Mouse (Mus musculus) limb, embryonic 12.5 days (tissue): Measurements from ENCODE around the gene Ankrd28. TPM values are rescaled to one million over a fixed set of nuclear protein-coding genes. Genes with fewer than 3 reads are reported as not detected.

Experiments used
- ATAC-seq: fragments of 200-750 bp; cut with Nextera tagmentation; 2 replicates; pipeline ENCODE4 v1.8.0; 2017; ENCODE audit warnings: low read depth, moderate TSS enrichment; ENCODE audit not compliant: insufficient number of reproducible peaks, insufficient read depth, low FRiP score, low TSS enrichment
- H3K27ac ChIP-seq: fragments of 300-500 bp; sonication (generic); 2 replicates; pipeline ENCODE4 v1.5.1; 2016; ENCODE audit warnings: mild to moderate bottlenecking, moderate library complexity
- H3K27me3 ChIP-seq: fragments of 300-500 bp; sonication (generic); 2 replicates; pipeline ENCODE4 v1.6.1; 2016; ENCODE audit warnings: mild to moderate bottlenecking, moderate library complexity
- H3K36me3 ChIP-seq: fragments of 300-500 bp; sonication (generic); 2 replicates; pipeline ENCODE4 v1.6.1; 2016; ENCODE audit warnings: mild to moderate bottlenecking, moderate library complexity
- H3K4me1 ChIP-seq: fragments of 300-500 bp; sonication (generic); replicated peaks from 2 replicates; pipeline ENCODE4 v1.6.1; 2016
- H3K4me2 ChIP-seq: fragments of 300-500 bp; sonication (generic); 2 replicates; pipeline ENCODE4 v1.6.1; 2016; ENCODE audit warnings: mild to moderate bottlenecking, moderate library complexity
- H3K4me3 ChIP-seq: fragments of 300-500 bp; sonication (generic); replicated peaks from 2 replicates; pipeline ENCODE4 v1.5.1; 2016; ENCODE audit warnings: mild to moderate bottlenecking
- H3K9ac ChIP-seq: fragments of 300-500 bp; sonication (generic); replicated peaks from 2 replicates; pipeline ENCODE4 v1.6.1; 2016; ENCODE audit warnings: mild to moderate bottlenecking, moderate library complexity
- H3K9me3 ChIP-seq: fragments of 300-500 bp; sonication (generic); 2 replicates; pipeline ENCODE4 v1.6.1; 2016; ENCODE audit warnings: mild to moderate bottlenecking, moderate library complexity
- WGBS: fragments of 180-500 bp; shearing (Covaris S2); methylation state at CpG from one replicate; pipeline ENCODE4 v1.1.7; 2016; 5-methylcytosine and 5-hydroxymethylcytosine counted together
- polyA plus RNA-seq: library from polyadenylated mRNA; unstranded; fragments of >200 nt; fragmentation: Nextera tagmentation; extraction: Ambion mirVana; gene quantifications from 2 replicates; pipeline ENCODE4 v1.2.1, GENCODE M21; 2016

Ankrd28 gene
- polyA plus RNA-seq, 1 experiment from 2014 or later = 9.7 TPM

GRCm38 (mm10) chr14:31793979-31794775, 36.3 kb downstream of the Ankrd28 start:
- WGBS = 72% methylated on average over 4 of the region's 4 CpGs
- H3K9ac ChIP-seq = no peak overlapping the region
- no peaks in the 10 kb centered on the region; the same call in 1 of the 2 replicates for H3K4me1 ChIP-seq
- H3K4me3 ChIP-seq = no peak overlapping the region
- H3K4me2 ChIP-seq = no peak overlapping the region
- no peak overlapping the region for H3K27ac ChIP-seq
- no peaks in the 10 kb centered on the region for H3K27me3 ChIP-seq
- no peaks in the 10 kb centered on the region for H3K9me3 ChIP-seq
- ATAC-seq = peak; percentile 79
- no peaks in the 10 kb centered on the region for H3K36me3 ChIP-seq

- no peak for ATAC-seq
- Histone ChIP-seq H3K9ac (no peak overlapping the region), H3K4me3 (no peak overlapping the region), H3K27me3 (no peaks in the 10 kb centered on the region), H3K36me3 (no peaks in the 10 kb centered on the region), H3K4me2 (no peak overlapping the region), H3K27ac (no peak overlapping the region), H3K4me1 (no peaks in the 10 kb centered on the region), H3K9me3 (no peaks in the 10 kb centered on the region)
- WGBS = 65% methylated on average over 1 of the region's 1 CpGs
Observed at GRCm38 (mm10) chr14:31790797-31791196, 39.7 kb downstream of the Ankrd28 start.

GRCm38 (mm10) chr14:31786906-31787305, 43.5 kb downstream of the Ankrd28 start:
- peaks cover 6% of the 10 kb centered on the region for H3K4me1 ChIP-seq
- H3K9ac ChIP-seq = no peak overlapping the region
- no peak for ATAC-seq
- H3K4me3 ChIP-seq = no peak overlapping the region
- peak overlapping the region; percentile 12; the same call in 1 of the 2 replicates for H3K27ac ChIP-seq
- no peaks in the 10 kb centered on the region for H3K27me3 ChIP-seq
- 57% methylated on average over 2 of the region's 2 CpGs for WGBS
- no peaks in the 10 kb centered on the region for H3K36me3 ChIP-seq
- H3K9me3 ChIP-seq = no peaks in the 10 kb centered on the region
- H3K4me2 ChIP-seq = no peak overlapping the region

- Histone ChIP-seq H3K4me3 (no peak overlapping the region), H3K9me3 (no peaks in the 10 kb centered on the region), H3K27me3 (no peaks in the 10 kb centered on the region), H3K9ac (no peak overlapping the region), H3K36me3 (no peaks in the 10 kb centered on the region), H3K27ac (no peak overlapping the region), H3K4me1 (peaks cover 18% of the 10 kb centered on the region), H3K4me2 (no peak overlapping the region)
- ATAC-seq = no peak
Observed at GRCm38 (mm10) chr14:31785681-31786080, 44.8 kb downstream of the Ankrd28 start.

- no peak overlapping the region for H3K4me2 ChIP-seq
- H3K9me3 ChIP-seq = no peaks in the 10 kb centered on the region
- 89% methylated on average over 5 of the region's 5 CpGs for WGBS
- H3K27me3 ChIP-seq = no peaks in the 10 kb centered on the region
- ATAC-seq = no peak
- H3K9ac ChIP-seq = no peak overlapping the region
- H3K27ac ChIP-seq = no peak overlapping the region
- no peaks in the 10 kb centered on the region for H3K36me3 ChIP-seq
- H3K4me1 ChIP-seq = peaks cover 24% of the 10 kb centered on the region
- no peak overlapping the region for H3K4me3 ChIP-seq
Observed at GRCm38 (mm10) chr14:31784975-31785374, 45.5 kb downstream of the Ankrd28 start.

- H3K9me3 ChIP-seq = no peaks in the 10 kb centered on the region
- peaks cover 26% of the 10 kb centered on the region for H3K4me1 ChIP-seq
- 0 out of 2 replicates have a peak overlapping the region, but pooled peaks have one; percentile 23 for H3K9ac ChIP-seq
- H3K4me3 ChIP-seq = peak overlapping the region; percentile 12
- H3K4me2 ChIP-seq = peak overlapping the region; percentile 50
- H3K36me3 ChIP-seq = no peaks in the 10 kb centered on the region
- ATAC-seq = no peak
- peak overlapping the region; percentile 89 for H3K27ac ChIP-seq
- 30% methylated on average over 11 of the region's 11 CpGs for WGBS
- H3K27me3 ChIP-seq = no peaks in the 10 kb centered on the region
Observed at GRCm38 (mm10) chr14:31781309-31782049, 49.0 kb downstream of the Ankrd28 start.

GRCm38 (mm10) chr14:31780412-31781233, 49.8 kb downstream of the Ankrd28 start:
- ATAC-seq = no peak
- H3K9ac ChIP-seq = no peak overlapping the region
- peak overlapping the region; percentile 50 for H3K4me2 ChIP-seq
- no peaks in the 10 kb centered on the region for H3K36me3 ChIP-seq
- H3K4me1 ChIP-seq = peaks cover 26% of the 10 kb centered on the region
- H3K4me3 ChIP-seq = peak overlapping the region; percentile 12; the same call in 1 of the 2 replicates
- WGBS = 32% methylated on average over 11 of the region's 11 CpGs
- H3K27ac ChIP-seq = peak overlapping the region; percentile 89
- no peaks in the 10 kb centered on the region for H3K27me3 ChIP-seq
- H3K9me3 ChIP-seq = no peaks in the 10 kb centered on the region

GRCm38 (mm10) chr14:31773518-31773917, 56.9 kb downstream of the Ankrd28 start:
- H3K4me1 ChIP-seq = peaks cover 10% of the 10 kb centered on the region
- no peaks in the 10 kb centered on the region for H3K9me3 ChIP-seq
- H3K27ac ChIP-seq = no peak overlapping the region
- H3K4me2 ChIP-seq = no peak overlapping the region
- 87% methylated on average over 4 of the region's 4 CpGs for WGBS
- no peak for ATAC-seq
- no peaks in the 10 kb centered on the region for H3K27me3 ChIP-seq
- H3K4me3 ChIP-seq = no peak overlapping the region
- peaks cover 4% of the 10 kb centered on the region; the same call in 1 of the 2 replicates for H3K36me3 ChIP-seq
- H3K9ac ChIP-seq = no peak overlapping the region

- Histone ChIP-seq H3K27ac (peak overlapping the region; percentile 12; the same call in 1 of the 2 replicates), H3K9me3 (no peaks in the 10 kb centered on the region)
- no peak for ATAC-seq
Observed at GRCm38 (mm10) chr14:31772251-31772650, 58.2 kb downstream of the Ankrd28 start.

GRCm38 (mm10) chr14:31768531-31768930, 61.9 kb downstream of the Ankrd28 start:
- H3K4me2 ChIP-seq = no peak overlapping the region
- no peak overlapping the region for H3K9ac ChIP-seq
- no peaks in the 10 kb centered on the region for H3K9me3 ChIP-seq
- WGBS = 91% methylated on average over 3 of the region's 3 CpGs
- no peaks in the 10 kb centered on the region for H3K27me3 ChIP-seq
- no peak overlapping the region for H3K27ac ChIP-seq
- ATAC-seq = no peak
- H3K36me3 ChIP-seq = peaks cover 2% of the 10 kb centered on the region; the same call in 1 of the 2 replicates
- H3K4me1 ChIP-seq = peaks cover 10% of the 10 kb centered on the region
- H3K4me3 ChIP-seq = no peak overlapping the region

More at GRCm38 (mm10) chr14:31772251-31772650, 58.2 kb downstream of the Ankrd28 start:
- Histone ChIP-seq H3K4me2 (no peak overlapping the region), H3K27me3 (no peaks in the 10 kb centered on the region), H3K4me3 (no peak overlapping the region), H3K36me3 (peaks cover 4% of the 10 kb centered on the region; the same call in 1 of the 2 replicates), H3K9ac (no peak overlapping the region), H3K4me1 (peaks cover 10% of the 10 kb centered on the region)

DNA sequence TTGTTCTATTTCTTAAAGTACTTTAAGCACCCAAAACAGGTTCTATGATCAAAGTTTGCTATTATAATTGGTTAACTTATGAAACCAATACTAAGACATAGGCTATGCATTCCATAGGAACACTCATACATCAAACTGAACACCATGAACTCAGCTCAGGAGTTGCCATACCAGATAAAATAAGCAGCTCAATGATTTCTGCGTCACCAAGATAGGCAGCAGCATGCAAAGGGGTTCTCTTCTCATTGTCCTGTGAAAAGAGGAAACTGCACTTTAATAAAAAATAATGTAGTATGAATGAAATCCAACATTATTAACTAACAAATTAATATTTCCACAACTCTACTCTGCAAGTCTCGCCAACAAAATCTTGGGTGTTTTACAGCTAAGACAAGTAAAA, 66.4 kb downstream of the Ankrd28 start:
- Histone ChIP-seq H3K4me2 (no peak overlapping the region), H3K27me3 (no peaks in the 10 kb centered on the region), H3K27ac (no peak overlapping the region), H3K4me1 (no peaks in the 10 kb centered on the region), H3K36me3 (peaks cover 22% of the 10 kb centered on the region), H3K9ac (no peak overlapping the region), H3K4me3 (no peak overlapping the region), H3K9me3 (no peaks in the 10 kb centered on the region)
- WGBS = 84% methylated on average over 2 of the region's 2 CpGs
- no peak for ATAC-seq
